Mouse (Mus musculus) liver, postnatal 0 days (tissue): ENCODE results near the gene Trnau1ap. TPM values are rescaled to one million over a fixed set of nuclear protein-coding genes. Genes with fewer than 3 reads are reported as not detected.
A peak's percentile ranks its signal among the peaks of the same experiment; 100 is the strongest.

Experiments
- ATAC-seq: fragments of 200-750 bp; cut with Nextera tagmentation; 2 replicates; pipeline ENCODE4 v1.8.0; 2017; ENCODE audit warnings: mild to moderate bottlenecking, moderate library complexity
- DNase-seq: peaks from one replicate; pipeline ENCODE4 v3.0.0-alpha.2; 2016
- H3K27ac ChIP-seq: fragments of 300-500 bp; sonication (generic); 2 replicates; pipeline ENCODE4 v1.5.1; 2014; ENCODE audit warnings: antibody characterized with exemption, moderate library complexity, mild to moderate bottlenecking, low read depth
- H3K27me3 ChIP-seq: fragments of 300-500 bp; sonication (generic); 2 replicates; pipeline ENCODE4 v1.6.1; 2014; ENCODE audit warnings: low read length, control low read depth, mixed read lengths; ENCODE audit not compliant: insufficient read depth
- H3K36me3 ChIP-seq: fragments of 300-500 bp; sonication (generic); replicated peaks from 2 replicates; pipeline ENCODE4 v1.6.1; 2014; ENCODE audit warnings: mild to moderate bottlenecking, control low read depth, low read length, moderate library complexity, mixed read lengths; ENCODE audit not compliant: insufficient read depth
- H3K4me1 ChIP-seq: fragments of 300-500 bp; sonication (generic); 2 replicates; pipeline ENCODE4 v1.6.1; 2014; ENCODE audit warnings: antibody characterized with exemption, mild to moderate bottlenecking, control low read depth; ENCODE audit not compliant: insufficient read depth
- H3K4me2 ChIP-seq: fragments of 300-500 bp; sonication (generic); 2 replicates; pipeline ENCODE4 v1.6.1; 2014; ENCODE audit warnings: low read depth, mild to moderate bottlenecking, low read length, moderate library complexity, mixed read lengths
- H3K4me3 ChIP-seq: fragments of 300-500 bp; sonication (generic); 2 replicates; pipeline ENCODE4 v1.5.1; 2014; ENCODE audit warnings: low read depth, low read length
- H3K9ac ChIP-seq: fragments of 300-500 bp; sonication (generic); replicated peaks from 2 replicates; pipeline ENCODE4 v1.6.1; 2014; ENCODE audit warnings: mild to moderate bottlenecking, moderate library complexity
- H3K9me3 ChIP-seq: fragments of 300-500 bp; sonication (generic); 2 replicates; pipeline ENCODE4 v1.6.1; 2016; ENCODE audit warnings: mild to moderate bottlenecking, control low read depth, low read length, mixed read lengths
- CTCF ChIP-seq: sonication (generic); IDR thresholded peaks from 2 replicates; pipeline ENCODE4 v1.5.1; 2016; ENCODE audit warnings: antibody characterized with exemption, low read depth
- EP300 ChIP-seq: IDR thresholded peaks from 2 replicates; pipeline ENCODE4 v1.6.1; 2016; ENCODE audit warnings: antibody characterized with exemption, low read depth, mild to moderate bottlenecking
- WGBS: fragments of 180-500 bp; shearing (Covaris S2); extraction: QIAGEN DNeasy Blood & Tissue Kit; methylation state at CpG from one replicate; pipeline ENCODE4 v1.1.7; 2014; ENCODE audit not compliant: insufficient replicate concordance; 5-methylcytosine and 5-hydroxymethylcytosine counted together
- polyA plus RNA-seq: library from polyadenylated mRNA; unstranded; fragments of >200 nt; fragmentation: Nextera tagmentation; extraction: Ambion mirVana; gene quantifications from 2 replicates; pipeline ENCODE4 v1.2.1, GENCODE M21; 2015

The Trnau1ap gene
- polyA plus RNA-seq, 1 experiment from 2014 or later = 30.4 TPM

- no peaks in the 10 kb centered on the region for H3K27me3 ChIP-seq
- no peak overlapping the region for H3K4me2 ChIP-seq
- H3K4me3 ChIP-seq = no peak overlapping the region
- H3K9ac ChIP-seq = no peak overlapping the region
- H3K9me3 ChIP-seq = no peaks in the 10 kb centered on the region
- ATAC-seq (no peak), DNase-seq (no peak)
- 82% methylated on average over 5 of the region's 5 CpGs for WGBS
- peaks cover 38% of the 10 kb centered on the region for H3K36me3 ChIP-seq
- TF ChIP-seq EP300 (no peak), CTCF (no peak)
- peaks cover 9% of the 10 kb centered on the region for H3K4me1 ChIP-seq
- no peak overlapping the region for H3K27ac ChIP-seq
These were observed 16.7 kb downstream of the Trnau1ap start for GRCm38 (mm10) chr4:132312627-132313026.

- Histone ChIP-seq H3K27me3 (no peaks in the 10 kb centered on the region), H3K4me3 (no peak overlapping the region), H3K27ac (no peak overlapping the region), H3K4me1 (peaks cover 9% of the 10 kb centered on the region), H3K36me3 (peaks cover 35% of the 10 kb centered on the region), H3K9me3 (no peaks in the 10 kb centered on the region), H3K4me2 (no peak overlapping the region), H3K9ac (no peak overlapping the region)
- TF ChIP-seq CTCF (no peak), EP300 (no peak)
- DNase-seq (no peak), ATAC-seq (no peak)
- 62% methylated on average over 3 of the region's 3 CpGs for WGBS
These were observed 17.5 kb downstream of the Trnau1ap start for GRCm38 (mm10) chr4:132311801-132312200.

- Histone ChIP-seq H3K4me2 (no peak overlapping the region), H3K36me3 (peaks cover 33% of the 10 kb centered on the region), H3K27me3 (no peaks in the 10 kb centered on the region), H3K4me1 (peaks cover 9% of the 10 kb centered on the region), H3K27ac (no peak overlapping the region), H3K4me3 (no peak overlapping the region), H3K9me3 (no peaks in the 10 kb centered on the region), H3K9ac (no peak overlapping the region)
- no peak for DNase-seq
- WGBS = 67% methylated on average over 1 of the region's 1 CpGs
- no peak for ATAC-seq
- TF ChIP-seq CTCF (no peak), EP300 (no peak)
These were observed 18.1 kb downstream of the Trnau1ap start for GRCm38 (mm10) chr4:132311209-132311608.

- ATAC-seq = peak; percentile 9; the same call in 1 of the 2 replicates
- Histone ChIP-seq H3K9me3 (no peaks in the 10 kb centered on the region), H3K4me3 (peak overlapping the region; percentile 79), H3K27me3 (no peaks in the 10 kb centered on the region), H3K4me2 (peak overlapping the region; percentile 80), H3K9ac (peak overlapping the region; percentile 81), H3K36me3 (peaks cover 30% of the 10 kb centered on the region), H3K27ac (peak overlapping the region; percentile 71), H3K4me1 (peaks cover 12% of the 10 kb centered on the region)
- no peak for TF ChIP-seq EP300
- peak; percentile 80 for TF ChIP-seq CTCF
- WGBS = 23% methylated on average over 10 of the region's 10 CpGs
- DNase-seq = peak; percentile 62
These were observed 19.4 kb downstream of the Trnau1ap start for GRCm38 (mm10) chr4:132309849-132310472.

- no peaks in the 10 kb centered on the region for H3K27me3 ChIP-seq
- under 1% methylated on average over 15 of the region's 15 CpGs for WGBS
- no peak for TF ChIP-seq EP300
- TF ChIP-seq CTCF = no peak
- no peaks in the 10 kb centered on the region for H3K9me3 ChIP-seq
- H3K9ac ChIP-seq = peak overlapping the region; percentile 81
- peaks cover 30% of the 10 kb centered on the region for H3K36me3 ChIP-seq
- peak overlapping the region; percentile 80 for H3K4me2 ChIP-seq
- H3K4me1 ChIP-seq = peaks cover 12% of the 10 kb centered on the region
- H3K4me3 ChIP-seq = peak overlapping the region; percentile 79
- DNase-seq (peak; percentile 41), ATAC-seq (0 out of 2 replicates have a peak, but pooled peaks have one; percentile 17)
- peak overlapping the region; percentile 71 for H3K27ac ChIP-seq
These were observed 20.0 kb downstream of the Trnau1ap start for GRCm38 (mm10) chr4:132309140-132309848.

GRCm38 (mm10) chr4:132308437-132309139 lies 20.8 kb downstream of the Trnau1ap start:
- WGBS = under 1% methylated on average over 41 of the region's 41 CpGs
- DNase-seq = peak; percentile 87
- peak; percentile 90 for ATAC-seq
- no peaks in the 10 kb centered on the region for H3K9me3 ChIP-seq
- TF ChIP-seq CTCF = 0 out of 2 replicates have a peak, but pooled peaks have one; percentile 13
- no peak; the same call in 1 of the 2 replicates for TF ChIP-seq EP300
- H3K4me2 ChIP-seq = peak overlapping the region; percentile 80
- H3K36me3 ChIP-seq = peaks cover 27% of the 10 kb centered on the region
- H3K9ac ChIP-seq = peak overlapping the region; percentile 81
- H3K27ac ChIP-seq = peak overlapping the region; percentile 71
- peak overlapping the region; percentile 79 for H3K4me3 ChIP-seq
- H3K27me3 ChIP-seq = no peaks in the 10 kb centered on the region
- peaks cover 12% of the 10 kb centered on the region for H3K4me1 ChIP-seq
